Mouse (Mus musculus): ENCODE measurements around the gene Rnf208.

- TF ChIP-seq CTCF (conservative IDR thresholded peaks at IDR 0.05; ENCODE audit: insufficient read depth, insufficient read length, low read depth, low read length), result no peak
- no peak for TF ChIP-seq POLR2A (IDR thresholded peaks at IDR 0.05; ENCODE audit: low read depth, low read length)
Observed at GRCm38 (mm10) chr2:25289651-25290050, 47.6 kb downstream of the Rnf208 start, which contains the start of gene Lrrc26.

Measured in kidney, adult 2 months (tissue).